Mouse (Mus musculus) megakaryocyte, embryonic 14.5 days (primary cell): ENCODE measurements around the gene Olfr131.

ENCODE experiments used
- FLI1 ChIP-seq: IDR thresholded peaks from 2 replicates; pipeline ENCODE4 v1.6.1; 2012; ENCODE audit warnings: low read length, inconsistent platforms, mixed read lengths
- GATA1 ChIP-seq: IDR thresholded peaks from 3 replicates; pipeline ENCODE4 v1.6.1; 2012; ENCODE audit warnings: mixed read lengths, low read length, inconsistent platforms, borderline replicate concordance

- TF ChIP-seq GATA1, result no peak
- TF ChIP-seq FLI1, result no peak
Measured at GRCm38 (mm10) chr17:38059979-38060378, 28.5 kb downstream of the Olfr131 start, which contains the start of gene Olfr129.
